Mouse (Mus musculus) brain, embryonic 14.5 days (tissue): Measurements from ENCODE around the gene Wbp1. TPM values are rescaled to one million over a fixed set of nuclear protein-coding genes. Genes with fewer than 3 reads are reported as not detected.

Source experiments
- DNase-seq: peaks from one replicate; pipeline ENCODE4 v3.0.0-alpha.2; 2011; ENCODE audit warnings: low read depth
- CTCF ChIP-seq: fragments of 200-500 bp; IDR thresholded peaks from 2 replicates; pipeline ENCODE4 v1.5.1; 2012; ENCODE audit warnings: inconsistent platforms, mild to moderate bottlenecking, moderate library complexity, borderline replicate concordance; ENCODE audit not compliant: insufficient read depth, insufficient read length; ENCODE audit errors: extremely low read depth
- POLR2A ChIP-seq: fragments of 200-500 bp; IDR thresholded peaks from 2 replicates; pipeline ENCODE4 v1.6.1; 2012; ENCODE audit warnings: mild to moderate bottlenecking, inconsistent platforms, borderline replicate concordance; ENCODE audit not compliant: poor library complexity, insufficient read depth, insufficient read length, severe bottlenecking; ENCODE audit errors: extremely low read depth
- polyA plus RNA-seq: library from polyadenylated mRNA; depleted of rRNA; stranded (reverse); fragments of >200 nt; gene quantifications from 2 replicates; pipeline ENCODE4 v1.2.3, GENCODE M21; 2012

Gene Wbp1
- polyA plus RNA-seq, 1 experiment: 298 TPM

DNA sequence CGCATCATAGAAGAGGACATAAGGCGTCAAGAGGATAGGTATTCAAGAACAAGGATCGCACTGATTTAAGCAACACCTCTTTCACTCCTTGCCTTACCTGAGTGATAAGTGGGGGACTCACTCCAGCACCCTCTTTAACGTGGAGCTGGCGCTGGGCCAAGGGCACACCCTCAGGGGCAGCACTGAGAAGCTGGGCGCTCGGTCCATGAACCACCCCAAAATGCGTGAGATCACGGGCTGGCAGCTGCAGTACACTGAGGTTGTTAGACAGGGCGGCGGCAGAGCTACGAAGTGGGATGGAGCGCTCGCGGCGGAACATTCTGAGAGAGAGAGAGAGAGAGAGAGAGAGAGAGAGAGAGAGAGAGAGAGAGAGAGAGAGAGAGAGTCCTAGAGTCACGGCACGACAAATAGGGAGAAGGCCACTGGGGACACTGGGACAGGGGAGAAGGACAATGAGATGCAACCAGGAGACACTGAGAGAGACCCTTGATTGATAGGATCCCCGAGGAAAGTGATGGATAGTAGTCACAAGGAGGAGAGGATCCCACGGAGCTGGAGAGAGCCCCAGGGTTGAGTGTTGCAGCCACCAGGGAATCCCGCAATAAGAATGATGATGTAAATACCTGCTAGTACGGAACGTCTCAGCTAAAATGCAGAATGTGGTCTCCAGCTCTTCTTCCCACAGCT is 34.3 kb upstream of the Wbp1 start:
- TF ChIP-seq CTCF: no peak
- no peak for TF ChIP-seq POLR2A
- peak; percentile 50 for DNase-seq

DNA sequence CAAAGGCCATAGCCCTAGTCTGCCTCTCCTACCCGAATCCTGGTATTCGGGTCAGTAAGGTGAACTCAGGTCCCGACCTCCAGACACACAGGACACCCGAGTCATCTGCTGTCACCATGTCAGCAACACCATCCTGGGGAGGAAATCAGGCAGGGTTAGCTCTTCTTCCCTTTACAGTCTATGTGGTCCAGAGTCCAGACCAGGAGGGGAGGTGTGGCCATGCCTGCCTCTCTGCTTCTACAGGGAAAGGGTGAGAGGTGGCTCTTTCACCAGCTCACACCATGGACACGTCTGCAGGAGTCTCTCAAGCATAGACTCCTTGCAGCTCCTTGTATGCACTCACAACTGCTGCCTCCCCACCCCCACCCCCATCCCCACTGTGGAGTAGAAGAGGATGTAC is 32.1 kb upstream of the Wbp1 start:
- TF ChIP-seq CTCF: no peak
- no peak for TF ChIP-seq POLR2A
- DNase-seq: no peak

DNA sequence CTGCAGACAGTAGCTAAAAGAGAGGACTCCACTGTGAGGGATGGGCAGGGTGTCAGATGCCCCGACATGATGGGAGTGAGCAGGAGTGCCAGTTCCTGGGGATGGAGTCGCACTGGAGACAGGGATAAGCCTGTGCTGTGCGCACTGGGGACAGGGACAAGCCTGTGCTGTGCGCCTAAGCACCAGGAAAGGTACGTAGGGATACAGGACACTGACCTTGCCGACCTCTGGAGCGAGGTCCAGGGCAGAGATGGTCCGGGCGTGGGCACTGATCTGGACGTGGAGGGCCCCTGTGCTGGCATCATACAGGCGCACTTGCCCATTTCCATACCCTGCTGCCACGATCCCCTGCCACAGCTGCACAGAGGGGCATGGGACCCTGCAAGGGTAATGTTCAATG is 31.7 kb upstream of the Wbp1 start:
- no peak for DNase-seq
- no peak for TF ChIP-seq POLR2A
- TF ChIP-seq CTCF: no peak

DNA sequence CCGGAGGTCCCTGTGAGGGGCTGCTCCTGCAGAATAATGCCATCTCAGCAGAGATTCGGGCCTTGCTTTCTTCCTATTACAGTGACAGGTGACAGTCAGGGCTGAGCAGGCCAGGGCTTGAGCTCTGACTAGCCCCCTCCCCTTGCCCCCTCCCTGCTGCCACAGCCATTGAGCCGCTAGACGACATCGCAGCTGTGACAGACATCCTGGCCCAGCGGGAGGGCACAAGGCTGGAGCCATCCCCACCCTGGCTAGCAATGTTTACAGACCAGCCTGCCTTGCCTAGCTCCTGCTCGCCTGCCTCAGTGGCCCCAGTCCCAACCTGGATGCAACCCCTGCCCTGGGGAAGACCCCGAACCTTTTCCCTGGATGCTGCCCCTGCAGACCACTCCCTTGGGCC is 30.4 kb upstream of the Wbp1 start:
- DNase-seq: no peak
- TF ChIP-seq POLR2A (no peak), CTCF (no peak)

DNA sequence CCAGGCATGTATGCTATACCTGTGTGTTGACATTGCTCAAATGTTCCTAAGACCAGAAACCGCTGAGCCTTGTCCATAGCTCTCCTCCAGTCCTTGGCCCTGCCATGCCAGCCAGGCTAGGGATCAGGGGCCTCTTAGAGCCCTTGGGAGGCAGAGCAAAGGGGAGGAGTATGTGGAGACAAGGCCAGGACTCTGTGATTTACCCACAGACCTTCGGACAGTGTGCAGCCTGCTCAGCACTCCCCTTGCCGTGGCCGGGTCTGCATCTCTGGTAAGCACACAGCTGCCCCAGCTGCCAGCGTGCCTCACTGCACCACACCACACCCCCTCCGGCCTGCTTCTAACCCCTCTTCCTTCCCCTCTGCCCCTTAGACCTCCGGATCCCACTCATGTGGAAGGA is 25.9 kb upstream of the Wbp1 start:
- no peak for DNase-seq
- TF ChIP-seq CTCF (no peak), POLR2A (no peak)

DNA sequence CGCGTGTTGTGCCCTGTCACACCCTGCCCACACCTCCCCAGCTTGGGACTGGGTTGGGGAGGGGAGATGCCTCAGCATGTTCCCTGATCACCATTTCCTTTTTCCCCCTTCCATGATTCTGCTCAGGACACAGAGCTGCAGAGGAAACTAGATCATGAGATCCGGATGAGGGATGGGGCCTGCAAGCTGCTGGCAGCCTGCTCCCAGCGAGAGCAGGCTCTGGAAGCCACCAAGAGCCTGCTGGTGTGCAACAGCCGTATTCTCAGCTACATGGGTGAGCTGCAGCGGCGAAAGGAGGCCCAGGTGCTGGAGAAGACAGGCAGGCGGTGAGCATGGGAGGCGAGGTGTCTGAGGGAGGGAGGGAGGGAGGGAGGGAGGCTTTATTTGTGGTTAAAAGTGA is 24.4 kb upstream of the Wbp1 start:
- DNase-seq: no peak
- no peak for TF ChIP-seq POLR2A
- no peak for TF ChIP-seq CTCF

DNA sequence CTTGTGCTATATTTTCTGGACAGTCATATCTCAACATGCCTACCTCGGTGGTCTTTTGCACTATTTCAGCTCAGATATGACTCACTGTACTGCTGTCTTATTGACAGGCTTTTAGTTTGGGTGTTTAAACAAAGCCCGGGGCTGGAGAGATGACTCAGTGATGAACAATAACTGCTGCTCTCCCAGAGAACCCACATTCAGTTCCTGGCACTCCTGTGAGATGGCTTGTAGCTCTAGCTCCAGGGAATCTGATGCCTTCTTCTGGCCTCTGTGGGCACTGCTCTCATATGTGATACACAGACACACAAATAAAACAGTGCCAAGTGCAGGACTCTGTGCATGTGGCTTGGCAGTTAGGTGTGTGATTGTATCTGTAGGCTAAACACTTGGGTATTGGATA is 23.9 kb upstream of the Wbp1 start:
- TF ChIP-seq POLR2A: no peak
- TF ChIP-seq CTCF: no peak
- no peak for DNase-seq

DNA sequence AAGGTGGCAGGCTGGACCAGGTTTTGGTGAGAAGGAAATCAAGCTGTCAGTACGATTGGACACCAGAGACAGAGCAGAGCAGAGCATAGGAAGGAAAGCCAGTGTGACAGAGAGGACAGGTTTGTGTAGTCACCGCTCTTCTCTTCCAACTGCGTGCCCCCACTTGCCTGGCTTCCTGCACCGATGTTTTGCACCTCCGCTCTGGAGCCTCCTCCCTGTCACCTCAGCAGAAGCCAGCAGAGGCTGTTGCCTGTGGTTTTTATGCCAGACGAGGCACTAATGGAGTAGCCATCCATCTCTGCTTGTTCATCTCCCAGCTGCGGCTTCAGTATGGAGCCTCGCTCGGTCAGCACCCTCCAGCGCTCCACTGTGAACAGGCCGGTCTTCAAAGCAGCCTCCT is 21.5 kb upstream of the Wbp1 start:
- no peak for DNase-seq
- TF ChIP-seq CTCF (no peak), POLR2A (no peak)

DNA sequence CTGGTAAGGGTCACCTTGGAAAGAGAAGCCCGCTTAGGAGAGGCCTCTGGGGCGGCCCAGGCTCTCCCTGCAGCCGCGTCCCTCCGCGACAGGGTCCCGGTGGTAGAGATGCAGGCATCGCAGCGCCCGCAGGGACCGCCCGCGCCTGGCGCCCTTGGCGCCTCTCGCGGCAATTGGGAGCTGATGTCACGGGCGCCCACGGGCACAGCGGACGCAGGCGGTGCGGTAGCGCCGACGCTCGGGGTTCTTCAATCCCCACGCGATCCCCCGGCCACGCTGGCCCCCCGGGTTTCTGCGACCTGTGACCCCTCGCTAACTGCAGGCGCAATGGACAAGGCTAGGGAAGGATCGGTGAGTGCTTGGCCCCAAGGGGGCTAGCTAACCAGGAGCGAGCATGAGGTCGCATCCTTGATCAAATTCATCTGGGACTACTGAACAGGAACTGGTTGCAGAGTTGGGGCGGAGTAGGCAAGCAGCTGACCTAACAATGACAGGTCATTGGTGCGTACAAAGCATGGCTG is 20.9 kb upstream of the Wbp1 start:
- DNase-seq: peak; percentile 32
- no peak for TF ChIP-seq CTCF
- TF ChIP-seq POLR2A: no peak

DNA sequence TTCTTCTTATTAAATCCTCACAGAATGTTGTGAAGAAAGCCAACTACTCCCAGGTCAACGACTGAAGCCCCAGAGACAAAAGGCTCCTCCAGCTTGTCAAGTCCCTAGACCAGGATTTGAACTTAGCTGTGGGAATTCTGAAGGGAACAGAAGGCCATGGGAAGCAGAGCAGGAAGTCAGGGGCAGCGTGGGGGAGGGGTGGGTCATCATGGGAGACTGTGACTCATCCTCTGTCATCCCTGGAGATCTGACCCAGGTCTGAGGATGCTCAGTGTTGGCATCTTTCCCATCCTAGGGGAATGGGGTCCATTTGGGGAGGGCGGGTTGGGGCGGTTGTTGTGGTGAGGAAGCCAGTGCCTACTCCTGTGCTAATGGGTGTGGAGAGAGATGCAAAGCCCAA is 20.3 kb upstream of the Wbp1 start:
- DNase-seq: no peak
- no peak for TF ChIP-seq POLR2A
- TF ChIP-seq CTCF: no peak

DNA sequence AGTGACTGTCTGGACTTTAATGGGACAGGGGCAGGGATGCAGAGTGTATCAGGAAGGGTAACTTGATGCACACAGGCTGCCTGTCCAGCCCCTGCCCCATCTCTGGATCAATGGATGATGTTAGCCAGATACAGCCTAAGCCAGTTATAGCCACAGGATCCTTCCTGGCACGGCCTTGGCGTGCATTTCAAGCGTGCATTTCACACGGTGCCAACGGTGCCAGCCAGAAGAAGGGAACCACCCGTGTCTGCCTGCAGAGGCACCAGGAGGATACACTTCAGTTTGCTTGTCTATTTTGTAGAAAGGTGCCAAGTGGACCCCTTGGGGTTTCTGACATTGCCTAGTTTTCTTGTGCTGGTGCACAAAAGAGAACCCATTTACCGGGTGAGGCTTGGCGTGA is 18.7 kb upstream of the Wbp1 start:
- no peak for DNase-seq

DNA sequence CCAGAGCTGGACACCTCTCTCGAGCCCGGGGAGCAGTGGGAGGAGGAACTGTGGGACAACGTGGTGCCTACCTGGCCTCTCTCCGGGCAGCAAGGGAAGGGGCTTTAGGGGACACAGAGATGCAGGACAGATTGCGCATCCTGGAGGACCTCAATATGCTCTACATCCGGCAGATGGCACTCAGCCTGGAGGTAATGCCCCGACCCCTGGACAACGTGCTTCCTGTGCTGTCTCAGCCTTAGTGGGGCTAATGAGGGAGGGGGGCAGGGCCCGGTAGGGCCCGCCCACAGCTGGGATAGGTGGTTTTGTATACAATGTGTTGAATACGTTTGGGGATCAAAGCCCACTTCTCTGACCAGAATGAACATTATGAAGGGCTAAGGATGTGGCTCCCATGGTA is 16.7 kb upstream of the Wbp1 start:
- DNase-seq: peak; percentile 50
- TF ChIP-seq CTCF (0 out of 2 replicates have a peak, but pooled peaks have one; percentile 4), POLR2A (no peak)

More for the DNA sequence above, 18.7 kb upstream of the Wbp1 start:
- TF ChIP-seq CTCF: no peak
- TF ChIP-seq POLR2A: no peak
